18 mouse cellular contexts compared by ENCODE assay signal in the genomic region with DNA sequence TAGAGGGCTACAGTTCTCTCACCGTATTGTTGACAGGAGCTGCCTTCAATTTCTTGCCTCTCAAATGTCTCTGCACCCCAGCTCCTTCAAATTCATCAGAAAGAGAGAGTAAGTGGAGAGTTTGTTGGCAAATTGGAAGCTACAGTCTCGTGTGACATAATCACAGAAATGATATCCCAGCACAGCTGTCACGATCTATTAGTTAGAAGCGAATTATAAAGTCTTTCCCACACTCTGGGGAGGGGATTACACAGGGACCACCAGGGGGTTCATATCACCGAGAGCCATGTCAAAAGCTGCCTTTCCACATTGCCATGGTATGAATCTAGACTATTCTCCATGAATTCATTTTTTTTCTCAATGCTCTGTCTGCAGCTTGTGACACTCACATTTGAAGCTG.
"Had no signal": no experiment of that assay in that cellular context is flagged by ENCODE, and none has a peak within 500 bp of the region (broad histone marks: within the 10 kb centered on the region; RNA-seq: fewer than 3 reads in every experiment).

No protein-coding gene starts in this region.

- H3K4me1 ChIP-seq: midbrain, embryonic 10.5 days; midbrain, embryonic 13.5 days; neural tube, embryonic 15.5 days had no signal

- ATAC-seq: midbrain, embryonic 13.5 days; midbrain, embryonic 16.5 days had no signal

- H3K9ac ChIP-seq: liver, embryonic 14.5 days; lung, embryonic 14.5 days; midbrain, embryonic 13.5 days; neural tube, embryonic 13.5 days; neural tube, embryonic 15.5 days had no signal

- DNase-seq: lung, adult 18-20 months; lung, embryonic 14.5 days; lung, postnatal 10 days; lung, postnatal 4 days; right cerebral cortex, adult 18-20 months; right cerebral cortex, postnatal 25 days; right cerebral cortex, postnatal 4 days; spleen, adult 18-20 months; thymus, adult 2 months; thymus, postnatal 25 days; thymus, postnatal 4 days had no signal

- H3K9me3 ChIP-seq: midbrain, embryonic 10.5 days; midbrain, embryonic 13.5 days; neural tube, embryonic 13.5 days; neural tube, embryonic 15.5 days had no signal

- H3K4me2 ChIP-seq: lung, embryonic 14.5 days; midbrain, embryonic 13.5 days; neural tube, embryonic 13.5 days; neural tube, embryonic 15.5 days had no signal

- H3K27me3 ChIP-seq: midbrain, embryonic 13.5 days; neural tube, embryonic 13.5 days; neural tube, embryonic 15.5 days had no signal

- H3K4me3 ChIP-seq: midbrain, embryonic 10.5 days; midbrain, embryonic 13.5 days; myocyte; neural tube, embryonic 13.5 days; neural tube, embryonic 15.5 days had no signal

- H3K36me3 ChIP-seq: midbrain, embryonic 10.5 days; midbrain, embryonic 13.5 days; neural tube, embryonic 13.5 days; neural tube, embryonic 15.5 days had no signal

- H3K27ac ChIP-seq: liver, embryonic 14.5 days; midbrain, embryonic 10.5 days; midbrain, embryonic 13.5 days; neural tube, embryonic 13.5 days; neural tube, embryonic 15.5 days had no signal
